Mouse (Mus musculus): ENCODE measurements around the gene Cyb5r3. TPM values are rescaled to one million over a fixed set of nuclear protein-coding genes. Genes with fewer than 3 reads are reported as not detected.

Gene Cyb5r3
- 240 and 270 TPM in 2 replicates for polyA plus RNA-seq (2016; fragmentation: Nextera tagmentation; extraction: Ambion mirVana)

- H3K4me3 ChIP-seq: peak within 1 kb of the TSS; percentile 85
- H3K4me1 ChIP-seq (replicated peaks): peaks cover 49% of the 10 kb centered on the region
- H3K27ac ChIP-seq: peak within 1 kb of the TSS; percentile 94
- no peaks in the 10 kb centered on the region for H3K9me3 ChIP-seq
- no peaks in the 10 kb centered on the region for H3K27me3 ChIP-seq (ENCODE audit: insufficient read depth, poor library complexity, severe bottlenecking)
- DNase-seq (ENCODE audit: low spot score): no peak
- 36% methylated on average over 28 of the region's 28 CpGs for WGBS
- H3K36me3 ChIP-seq: no peaks in the 10 kb centered on the region
Observed at GRCm38 (mm10) chr15:83172492-83173429, at the start of gene Cyb5r3. Gene Cyb5r3 (minus strand): TSS chr15:83172592.

GRCm38 (mm10) chr15:83221721-83222120 lies 49.3 kb upstream of the Cyb5r3 start:
- H3K4me1 ChIP-seq (replicated peaks): peaks cover 30% of the 10 kb centered on the region
- no peaks in the 10 kb centered on the region for H3K27me3 ChIP-seq (ENCODE audit: insufficient read depth, poor library complexity, severe bottlenecking)
- H3K9me3 ChIP-seq: no peaks in the 10 kb centered on the region
- H3K36me3 ChIP-seq: no peaks in the 10 kb centered on the region
- H3K27ac ChIP-seq: no peak overlapping the region
- no peak for DNase-seq (ENCODE audit: low spot score)
- H3K4me3 ChIP-seq: no peak overlapping the region
- 90% methylated on average over 4 of the region's 4 CpGs for WGBS

GRCm38 (mm10) chr15:83220368-83221013 lies 48.1 kb upstream of the Cyb5r3 start:
- Histone ChIP-seq H3K4me3 (no peak overlapping the region), H3K4me1 (replicated peaks) (peaks cover 42% of the 10 kb centered on the region), H3K36me3 (no peaks in the 10 kb centered on the region), H3K27ac (peak overlapping the region; percentile 59; the same call in 1 of the 2 replicates), H3K27me3 (ENCODE audit: insufficient read depth, poor library complexity, severe bottlenecking) (no peaks in the 10 kb centered on the region), H3K9me3 (no peaks in the 10 kb centered on the region)
- whole genome bisulfite sequencing: 51% methylated on average over 9 of the region's 9 CpGs
- no peak for DNase-seq (ENCODE audit: low spot score)

- peak; percentile 55 for DNase-seq (ENCODE audit: low spot score)
- H3K27me3 ChIP-seq (ENCODE audit: insufficient read depth, poor library complexity, severe bottlenecking): no peaks in the 10 kb centered on the region
- H3K4me1 ChIP-seq (replicated peaks): peaks cover 19% of the 10 kb centered on the region
- no peaks in the 10 kb centered on the region for H3K9me3 ChIP-seq
- 40% methylated on average over 5 of the region's 5 CpGs for WGBS
- peak overlapping the region; percentile 80 for H3K27ac ChIP-seq
- H3K36me3 ChIP-seq: no peaks in the 10 kb centered on the region
- H3K4me3 ChIP-seq: no peak overlapping the region
Observed at GRCm38 (mm10) chr15:83215322-83216216, 43.2 kb upstream of the Cyb5r3 start.

GRCm38 (mm10) chr15:83210229-83210628 lies 37.8 kb upstream of the Cyb5r3 start:
- DNase-seq (ENCODE audit: low spot score): peak; percentile 62
- 21% methylated on average over 11 of the region's 11 CpGs for WGBS
- Histone ChIP-seq H3K9me3 (no peaks in the 10 kb centered on the region), H3K36me3 (no peaks in the 10 kb centered on the region), H3K4me3 (peak overlapping the region; percentile 37), H3K27me3 (ENCODE audit: insufficient read depth, poor library complexity, severe bottlenecking) (peaks cover 16% of the 10 kb centered on the region), H3K27ac (no peak overlapping the region), H3K4me1 (replicated peaks) (peaks cover 14% of the 10 kb centered on the region)

GRCm38 (mm10) chr15:83209719-83210118 lies 37.3 kb upstream of the Cyb5r3 start:
- 16% methylated on average over 10 of the region's 10 CpGs for WGBS
- no peaks in the 10 kb centered on the region for H3K36me3 ChIP-seq
- H3K4me3 ChIP-seq: peak overlapping the region; percentile 37
- peaks cover 16% of the 10 kb centered on the region for H3K27me3 ChIP-seq (ENCODE audit: insufficient read depth, poor library complexity, severe bottlenecking)
- DNase-seq (ENCODE audit: low spot score): no peak
- H3K9me3 ChIP-seq: no peaks in the 10 kb centered on the region
- no peak overlapping the region for H3K27ac ChIP-seq
- peaks cover 16% of the 10 kb centered on the region for H3K4me1 ChIP-seq (replicated peaks)

GRCm38 (mm10) chr15:83209092-83209695 lies 36.8 kb upstream of the Cyb5r3 start:
- Histone ChIP-seq H3K27me3 (ENCODE audit: insufficient read depth, poor library complexity, severe bottlenecking) (peaks cover 16% of the 10 kb centered on the region), H3K4me1 (replicated peaks) (peaks cover 21% of the 10 kb centered on the region), H3K27ac (no peak overlapping the region), H3K9me3 (no peaks in the 10 kb centered on the region), H3K36me3 (no peaks in the 10 kb centered on the region), H3K4me3 (peak overlapping the region; percentile 37)
- WGBS: 40% methylated on average over 4 of the region's 4 CpGs
- DNase-seq (ENCODE audit: low spot score): peak; percentile 19

- Histone ChIP-seq H3K27ac (peak overlapping the region; percentile 67), H3K27me3 (ENCODE audit: insufficient read depth, poor library complexity, severe bottlenecking) (peaks cover 14% of the 10 kb centered on the region), H3K36me3 (no peaks in the 10 kb centered on the region), H3K9me3 (no peaks in the 10 kb centered on the region), H3K4me1 (replicated peaks) (peaks cover 17% of the 10 kb centered on the region), H3K4me3 (peak overlapping the region; percentile 34)
- peak; percentile 40 for DNase-seq (ENCODE audit: low spot score)
- WGBS: 33% methylated on average over 10 of the region's 10 CpGs
Observed at GRCm38 (mm10) chr15:83204731-83205451, 32.5 kb upstream of the Cyb5r3 start.

GRCm38 (mm10) chr15:83202412-83202811 lies 30.0 kb upstream of the Cyb5r3 start:
- no peaks in the 10 kb centered on the region for H3K9me3 ChIP-seq
- H3K27me3 ChIP-seq (ENCODE audit: insufficient read depth, poor library complexity, severe bottlenecking): no peaks in the 10 kb centered on the region; the same call in none of the 2 replicates
- no peak for DNase-seq (ENCODE audit: low spot score)
- no peak overlapping the region for H3K4me3 ChIP-seq
- H3K27ac ChIP-seq: peak overlapping the region; percentile 23; the same call in 1 of the 2 replicates
- H3K36me3 ChIP-seq: no peaks in the 10 kb centered on the region
- 71% methylated on average over 4 of the region's 4 CpGs for WGBS
- peaks cover 9% of the 10 kb centered on the region for H3K4me1 ChIP-seq (replicated peaks)

- Histone ChIP-seq H3K4me1 (replicated peaks) (no peaks in the 10 kb centered on the region), H3K36me3 (no peaks in the 10 kb centered on the region), H3K4me3 (no peak overlapping the region), H3K27ac (no peak overlapping the region), H3K27me3 (ENCODE audit: insufficient read depth, poor library complexity, severe bottlenecking) (no peaks in the 10 kb centered on the region), H3K9me3 (no peaks in the 10 kb centered on the region)
- no peak for DNase-seq (ENCODE audit: low spot score)
- WGBS: 93% methylated on average over 4 of the region's 4 CpGs
Observed at GRCm38 (mm10) chr15:83193413-83193812, 21.0 kb upstream of the Cyb5r3 start.

GRCm38 (mm10) chr15:83182351-83182750 lies 10.0 kb upstream of the Cyb5r3 start:
- peaks cover 9% of the 10 kb centered on the region for H3K4me1 ChIP-seq (replicated peaks)
- no peak overlapping the region for H3K4me3 ChIP-seq
- no peak for DNase-seq (ENCODE audit: low spot score)
- WGBS: 77% methylated on average over 5 of the region's 5 CpGs
- no peaks in the 10 kb centered on the region for H3K36me3 ChIP-seq
- H3K9me3 ChIP-seq: no peaks in the 10 kb centered on the region
- H3K27ac ChIP-seq: no peak overlapping the region
- H3K27me3 ChIP-seq (ENCODE audit: insufficient read depth, poor library complexity, severe bottlenecking): no peaks in the 10 kb centered on the region
